Mouse (Mus musculus) left cerebral cortex, adult 8-10 months (tissue): ENCODE measurements at regions not wholly inside any gene's neighbourhood (a gene's known extent, or its start where the extent isn't known, plus 50 kb on each side); places are given as distances from the start of the nearest gene placed in this dataset.
"Not testable (repeated sequence)": the region's sequence is repeated elsewhere in the genome, so short reads cannot be mapped to it uniquely, and the experiment has no call there.

Experiments
- DNase-seq, 2 experiments: peaks; one replicate each; pipeline ENCODE4 v3.0.0; 2022; ENCODE audit warnings: low spot score in 2 of 2

GRCm38 (mm10) chr12:61989471-61989870, 466.5 kb downstream of the Lrfn5 start:
- peak in 1 of 2 experiments; percentile 14 for DNase-seq

- DNase-seq: not testable (repeated sequence)
Measured at GRCm38 (mm10) chr12:61993858-61994257, 470.9 kb downstream of the Lrfn5 start.

- no peak for DNase-seq
Measured at GRCm38 (mm10) chr12:61994294-61994693, 471.3 kb downstream of the Lrfn5 start.

GRCm38 (mm10) chr12:62013351-62013750, 490.4 kb downstream of the Lrfn5 start:
- DNase-seq: no peak

- DNase-seq: not testable (repeated sequence)
Measured at GRCm38 (mm10) chr12:62017676-62018075, 494.7 kb downstream of the Lrfn5 start.
